Mouse (Mus musculus) embryonic stem cell, embryonic (primary cell): ENCODE results near the gene Nck2.

Source experiments
- CTCF ChIA-PET, 4 experiments: fragments of 300-600 bp in 2 of 4; fragments of 350-600 bp in 2 of 4; sonication (Branson Sonifier 250); formaldehyde crosslinking; loops; one replicate each; lab custom pipeline; 2022; ENCODE audit warnings: inconsistent platforms in 2 of 4; lab: Charles Lee
- POLR2A ChIA-PET, 4 experiments: fragments of 300-600 bp in 2 of 4; fragments of 350-600 bp in 2 of 4; sonication (Branson Sonifier 250); formaldehyde crosslinking; loops; one replicate each; lab custom pipeline; 2022; ENCODE audit warnings: antibody characterized with exemption in 4 of 4, inconsistent platforms in 1 of 4; lab: Charles Lee

Nck2 gene

DNA sequence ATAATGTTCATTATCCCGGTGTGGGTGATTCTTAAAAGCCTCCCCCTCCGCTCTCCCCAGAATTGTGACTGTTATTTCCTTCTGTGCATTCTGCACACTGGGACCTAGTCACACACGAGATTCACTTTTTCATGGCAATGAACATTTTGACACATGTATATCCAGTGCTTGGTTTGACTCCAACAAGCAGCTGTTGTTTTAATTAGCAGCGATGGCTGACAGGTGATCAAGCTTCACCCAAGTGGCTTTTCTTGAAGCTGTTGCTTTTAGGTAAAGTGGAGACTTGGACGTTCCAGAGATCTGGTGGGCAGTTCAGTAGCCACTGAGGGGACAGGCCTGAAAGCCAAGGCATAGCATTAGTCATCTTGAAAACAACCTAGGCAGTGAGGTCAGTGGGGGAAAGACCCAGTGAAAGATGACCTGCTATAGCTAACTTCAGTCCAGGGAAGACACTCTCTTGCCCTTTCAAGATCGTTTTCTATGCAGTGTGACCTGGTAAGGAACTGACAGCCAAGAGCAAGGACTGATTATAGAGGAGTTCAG is 17.3 kb upstream of the Nck2 start:
- CTCF ChIA-PET: no interaction called here
- POLR2A ChIA-PET: no interaction called here

DNA sequence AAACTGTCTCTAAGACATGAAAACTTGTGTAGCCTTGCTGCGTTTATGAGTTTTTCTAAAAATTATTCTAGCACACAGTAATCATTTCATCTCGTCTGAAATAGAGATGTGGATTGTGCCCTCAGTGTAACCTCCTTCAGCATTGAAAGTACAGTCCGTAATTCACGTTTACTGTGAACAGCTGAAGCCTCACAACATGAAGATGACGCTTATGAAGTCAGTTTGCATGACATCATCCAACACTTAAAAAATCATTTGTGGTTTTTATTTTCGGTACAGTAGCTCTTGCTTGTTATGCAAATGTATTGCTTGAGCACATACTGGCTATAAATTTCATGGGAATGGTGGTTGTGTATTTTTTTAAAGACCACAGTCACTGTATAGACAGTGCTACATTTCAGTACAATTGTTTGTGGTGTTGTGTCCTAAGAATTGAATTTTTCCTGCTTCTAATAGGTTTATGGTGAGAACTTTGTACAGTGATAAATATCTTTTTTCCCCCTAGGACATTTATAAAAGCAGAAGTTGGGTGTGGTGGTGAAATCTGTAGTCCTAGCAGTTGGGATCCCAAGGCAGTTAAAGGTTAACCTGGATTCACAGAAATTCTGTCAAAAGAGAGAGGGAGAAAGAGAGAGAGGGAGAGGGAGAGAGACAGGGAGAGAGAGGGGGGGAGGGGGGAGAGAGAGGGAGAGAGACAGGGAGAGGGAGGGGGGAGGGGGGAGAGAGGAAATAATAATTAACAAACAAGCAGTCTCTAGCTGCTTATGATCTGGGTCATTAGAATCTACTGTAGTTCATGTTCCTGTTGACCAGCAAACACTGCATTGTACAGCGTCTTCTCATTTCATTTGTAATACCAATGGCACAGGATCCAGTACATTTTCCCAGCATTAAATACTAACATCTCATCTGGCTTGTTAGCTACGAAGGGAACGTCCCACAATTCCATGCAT is 14.2 kb upstream of the Nck2 start:
- ChIA-PET CTCF (no interaction called here), POLR2A (no interaction called here)

GRCm38 (mm10) chr1:43433853-43434252 is 10.5 kb upstream of the Nck2 start:
- ChIA-PET CTCF (no interaction called here), POLR2A (interaction anchor here in 1 of 4 experiments (1.2 kb wide), 1 partner anchor 11 kb away, joined by 3 read pairs; the partner anchor contains the start of gene Nck2)

- CTCF ChIA-PET: no interaction called here
- POLR2A ChIA-PET: no interaction called here
These were observed 7.8 kb upstream of the Nck2 start for GRCm38 (mm10) chr1:43436554-43436953.

DNA sequence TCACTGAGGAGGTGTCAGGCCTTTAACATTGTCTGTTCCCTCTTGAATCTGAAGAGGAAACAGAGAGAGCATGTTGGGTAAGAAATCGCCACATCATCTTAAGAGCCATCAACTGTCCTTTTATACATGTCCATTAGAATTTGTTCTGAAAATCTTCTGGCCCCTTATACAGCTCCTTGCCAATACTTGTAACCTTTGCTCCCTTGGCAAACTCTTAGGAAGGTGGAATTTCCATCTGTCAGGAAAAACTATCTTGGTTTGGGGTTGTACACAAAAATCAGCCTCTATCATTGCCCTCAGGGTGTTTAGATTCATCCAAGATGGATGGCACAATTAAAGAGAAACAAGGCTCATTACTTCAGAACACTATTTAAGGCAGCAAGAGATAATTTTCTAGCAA is 5.1 kb upstream of the Nck2 start:
- CTCF ChIA-PET: no interaction called here
- POLR2A ChIA-PET: interaction anchor here in 1 of 4 experiments (1.1 kb wide), 1 partner anchor 13 kb away, joined by 3 read pairs; no protein-coding TSS in a partner anchor

DNA sequence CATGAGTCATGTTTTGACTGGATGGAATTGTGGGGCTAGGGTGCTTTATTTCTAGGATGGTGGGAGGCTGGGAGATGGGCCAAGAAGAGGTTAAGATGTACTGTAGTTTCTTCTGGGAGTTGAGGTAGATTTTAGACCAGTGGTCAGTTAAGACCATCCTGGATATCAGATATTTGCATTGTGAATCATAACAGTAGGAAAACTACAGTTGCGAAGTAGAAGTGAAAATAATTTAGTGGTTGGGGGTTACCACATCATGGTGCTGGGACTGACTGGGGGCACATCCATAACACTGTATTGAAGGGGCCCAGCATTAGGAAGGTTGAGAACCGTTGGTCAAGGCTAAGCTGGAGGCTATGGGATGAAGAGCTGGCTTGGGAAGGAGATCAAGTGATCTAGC is 1.8 kb upstream of the Nck2 start:
- ChIA-PET POLR2A (no interaction called here), CTCF (no interaction called here)

- POLR2A ChIA-PET: interaction anchor here in 2 of 4 experiments (0.5 to 2.1 kb wide), 10 partner anchors 9 to 152 kb away, joined by 3 to 6 read pairs (median 3); no protein-coding TSS in a partner anchor
These were observed 1.1 kb downstream of the Nck2 start for GRCm38 (mm10) chr1:43445170-43446088.

GRCm38 (mm10) chr1:43446089-43446533 is 1.7 kb downstream of the Nck2 start:
- POLR2A ChIA-PET: interaction anchor here in 2 of 4 experiments (0.8 to 2.1 kb wide), 5 partner anchors 12 to 65 kb away, joined by 3 to 6 read pairs (median 4); no protein-coding TSS in a partner anchor

More at GRCm38 (mm10) chr1:43445170-43446088, 1.1 kb downstream of the Nck2 start:
- CTCF ChIA-PET: interaction anchor here in 3 of 4 experiments (0.6 to 1.7 kb wide), 4 partner anchors 9 to 262 kb away, joined by 3 to 10 read pairs (median 4); no protein-coding TSS in a partner anchor

DNA sequence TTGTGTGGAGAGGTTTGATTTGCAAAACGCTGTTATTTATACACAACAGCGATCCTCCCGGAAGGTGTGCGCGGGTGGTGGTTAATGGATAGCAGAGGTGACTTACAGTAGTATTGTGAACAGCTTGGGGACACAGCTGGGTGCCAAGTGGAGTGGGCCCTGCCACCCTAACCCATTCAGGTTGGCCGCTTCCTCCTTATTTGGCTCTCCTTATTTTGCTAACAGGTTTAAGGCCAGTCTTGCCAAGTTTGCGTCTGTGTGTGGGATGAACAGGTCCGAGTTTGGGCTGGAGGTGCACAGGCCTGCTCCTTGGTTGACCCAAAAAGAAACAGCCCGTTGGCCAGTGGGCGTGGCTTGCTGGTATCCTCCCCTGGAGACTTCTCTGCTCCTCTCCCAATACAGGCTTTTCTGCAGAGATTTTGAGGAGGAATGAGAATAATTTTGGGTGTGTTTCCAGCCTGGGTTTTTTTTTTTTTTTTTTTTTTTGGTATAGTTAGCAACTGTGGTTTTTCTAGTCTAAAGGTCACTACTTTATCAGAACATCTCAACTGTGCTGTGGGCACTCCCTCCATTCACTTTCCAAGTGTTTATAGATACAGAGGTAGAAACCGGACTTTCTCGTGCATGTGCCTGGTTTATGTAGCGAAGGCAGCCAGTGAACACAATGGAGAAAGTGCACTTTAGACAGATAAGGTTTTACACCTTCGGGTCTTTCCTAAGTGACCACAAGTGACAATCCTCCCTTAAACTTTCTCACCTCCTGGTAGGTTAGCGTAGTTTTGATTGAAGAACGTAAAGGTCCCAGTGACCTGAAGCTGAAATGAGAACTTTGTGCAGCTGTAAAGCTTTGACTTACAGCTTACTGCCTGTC is 2.6 kb downstream of the Nck2 start:
- CTCF ChIA-PET: no interaction called here
- POLR2A ChIA-PET: interaction anchor here in 2 of 4 experiments (0.8 to 2.1 kb wide), 6 partner anchors 12 to 64 kb away, joined by 3 to 6 read pairs (median 4); no protein-coding TSS in a partner anchor

More at GRCm38 (mm10) chr1:43446089-43446533, 1.7 kb downstream of the Nck2 start:
- CTCF ChIA-PET: no interaction called here

GRCm38 (mm10) chr1:43447602-43448287 is 3.4 kb downstream of the Nck2 start:
- ChIA-PET CTCF (no interaction called here), POLR2A (interaction anchor here in 1 of 4 experiments (1.3 to 1.4 kb wide), 2 partner anchors 25 to 64 kb away, joined by 3 to 4 read pairs; no protein-coding TSS in a partner anchor)

GRCm38 (mm10) chr1:43450811-43451210 is 6.4 kb downstream of the Nck2 start:
- CTCF ChIA-PET: interaction anchor here in 1 of 4 experiments (0.5 kb wide), 1 partner anchor 285 kb away, joined by 3 read pairs; no protein-coding TSS in a partner anchor

DNA sequence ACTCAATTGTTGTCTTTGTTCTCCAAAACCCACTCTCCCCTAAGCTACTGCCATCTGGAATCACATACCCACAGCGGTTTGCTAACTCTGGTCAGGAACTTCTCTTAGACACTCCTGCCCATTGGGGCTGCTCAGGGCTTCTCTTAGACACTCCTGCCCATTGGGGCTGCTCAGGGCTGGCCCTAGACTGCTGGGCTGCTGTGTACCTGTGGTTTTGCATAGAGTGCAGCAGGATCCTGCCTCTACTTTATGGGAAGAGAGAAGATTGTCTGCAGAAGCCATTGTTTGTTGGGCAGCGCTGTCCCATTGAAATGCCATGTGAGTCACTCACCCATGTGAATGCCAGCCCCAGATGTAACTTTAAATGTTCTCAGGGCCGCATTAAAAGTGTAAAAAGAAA is 9.3 kb downstream of the Nck2 start:
- ChIA-PET CTCF (no interaction called here), POLR2A (interaction anchor here in 1 of 4 experiments (0.7 to 1.7 kb wide), 2 partner anchors 11 to 61 kb away, joined by 3 to 4 read pairs; no protein-coding TSS in a partner anchor)

More at GRCm38 (mm10) chr1:43450811-43451210, 6.4 kb downstream of the Nck2 start:
- POLR2A ChIA-PET: interaction anchor here in 1 of 4 experiments (1.5 kb wide), 1 partner anchor 19 kb away, joined by 3 read pairs; no protein-coding TSS in a partner anchor

DNA sequence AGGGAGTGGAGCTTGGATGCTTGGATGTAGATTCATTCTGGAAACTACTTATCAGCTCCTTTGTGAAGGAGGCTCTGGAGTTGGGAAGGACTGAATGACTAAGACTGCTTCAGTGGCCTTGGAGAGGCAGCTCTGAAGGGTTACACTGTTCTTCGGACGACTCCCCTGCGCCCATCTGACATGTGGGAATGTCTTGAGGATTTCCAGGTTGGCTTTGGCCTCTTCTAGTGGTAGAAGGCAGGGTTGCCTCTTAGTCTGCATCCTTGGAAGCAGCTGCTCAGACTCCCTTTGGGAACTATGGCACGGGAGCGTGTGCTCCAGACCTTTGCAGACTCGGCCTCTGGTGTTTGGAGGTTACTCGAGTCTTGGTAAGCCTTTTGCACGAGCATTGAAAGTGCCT is 10.4 kb downstream of the Nck2 start:
- ChIA-PET CTCF (interaction anchor here in 1 of 4 experiments (0.7 to 0.9 kb wide), 2 partner anchors 10 to 705 kb away, joined by 3 to 4 read pairs; no protein-coding TSS in a partner anchor), POLR2A (interaction anchor here in 1 of 4 experiments (0.6 to 1.7 kb wide), 5 partner anchors 10 to 164 kb away, joined by 3 to 5 read pairs (median 4); partner anchors contain the start of gene Nck2)

GRCm38 (mm10) chr1:43455196-43455595 is 10.8 kb downstream of the Nck2 start:
- CTCF ChIA-PET: interaction anchor here in 1 of 4 experiments (0.7 to 0.9 kb wide), 2 partner anchors 10 to 705 kb away, joined by 3 to 4 read pairs; no protein-coding TSS in a partner anchor

DNA sequence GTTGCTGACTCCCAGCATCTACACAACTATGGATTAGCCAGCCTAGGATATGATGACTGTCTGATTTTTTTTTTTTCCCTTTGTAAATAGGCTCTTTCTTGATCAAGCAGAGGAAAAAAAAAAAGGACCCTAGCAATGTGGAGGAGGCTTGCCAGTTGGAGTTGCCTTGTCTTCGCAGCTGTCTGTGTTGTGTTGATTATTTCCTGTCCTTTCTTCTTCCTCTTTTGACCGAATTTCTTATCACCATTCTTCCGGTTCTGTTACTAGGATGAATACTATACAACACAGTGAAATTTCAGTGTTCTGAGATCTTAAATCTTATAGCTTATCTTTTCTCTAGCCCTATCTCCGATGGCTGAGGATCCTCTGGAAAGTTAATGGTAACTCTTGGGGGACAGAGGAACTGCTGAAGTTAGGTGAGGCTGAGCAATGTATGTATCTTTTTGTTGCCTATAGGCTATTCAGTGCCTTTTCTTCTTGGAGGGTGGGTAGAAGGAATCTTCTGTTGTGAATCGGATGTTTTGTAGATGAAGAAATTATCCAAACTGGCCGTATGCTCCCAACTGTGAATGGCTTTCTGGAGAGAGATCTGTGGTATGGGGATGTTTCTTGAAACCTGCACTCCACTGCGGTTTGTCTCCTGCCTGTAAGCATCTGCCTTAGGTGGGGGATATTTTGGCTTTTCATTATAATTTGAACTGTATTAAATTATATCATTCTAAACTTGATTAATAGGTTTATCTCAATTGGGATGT is 12.8 kb downstream of the Nck2 start:
- POLR2A ChIA-PET: no interaction called here
- CTCF ChIA-PET: interaction anchor here in 1 of 4 experiments (0.8 kb wide), 1 partner anchor 15 kb away, joined by 4 read pairs; no protein-coding TSS in a partner anchor

More at GRCm38 (mm10) chr1:43455196-43455595, 10.8 kb downstream of the Nck2 start:
- POLR2A ChIA-PET: interaction anchor here in 2 of 4 experiments (0.6 to 1.7 kb wide), 5 partner anchors 9 to 164 kb away, joined by 3 to 5 read pairs (median 4); partner anchors contain the start of gene Nck2 (in 1 of the 2)
